Mouse (Mus musculus) testis, adult 2 months (tissue): ENCODE data around the gene Gna13.

Source experiments
- CTCF ChIP-seq: fragments of 200-500 bp; IDR thresholded peaks from 2 replicates; pipeline ENCODE4 v1.5.1; 2012; ENCODE audit warnings: low read depth, mild to moderate bottlenecking, inconsistent platforms, low read length, moderate library complexity; ENCODE audit not compliant: control insufficient read depth, insufficient read depth, insufficient replicate concordance
- POLR2A ChIP-seq: fragments of 200-500 bp; IDR thresholded peaks from 2 replicates; pipeline ENCODE4 v1.6.1; 2012; ENCODE audit warnings: low read depth, mild to moderate bottlenecking, inconsistent platforms, low read length, moderate library complexity; ENCODE audit not compliant: control insufficient read depth

- TF ChIP-seq CTCF, result no peak
- no peak for TF ChIP-seq POLR2A
Measured at GRCm38 (mm10) chr11:109347242-109347959, 15.2 kb upstream of the Gna13 start.
